Mouse (Mus musculus) hindbrain, embryonic 10.5 days (tissue): Measurements from ENCODE around the gene Hspd1. TPM values are rescaled to one million over a fixed set of nuclear protein-coding genes. Genes with fewer than 3 reads are reported as not detected.
A peak's percentile ranks its signal among the peaks of the same experiment; 100 is the strongest.

Source experiments
- DNase-seq: peaks from one replicate; pipeline ENCODE4 v3.0.0-alpha.2; 2017; ENCODE audit warnings: low spot score
- H3K27ac ChIP-seq: fragments of 300-500 bp; sonication (generic); 2 replicates; pipeline ENCODE4 v1.5.1; 2016; ENCODE audit warnings: mild to moderate bottlenecking, moderate library complexity
- H3K27me3 ChIP-seq: fragments of 300-500 bp; sonication (generic); 2 replicates; pipeline ENCODE4 v1.6.1; 2016; ENCODE audit warnings: mild to moderate bottlenecking; ENCODE audit not compliant: poor library complexity, insufficient read depth, severe bottlenecking
- H3K36me3 ChIP-seq: fragments of 300-500 bp; sonication (generic); 2 replicates; pipeline ENCODE4 v1.6.1; 2016; ENCODE audit warnings: mild to moderate bottlenecking, moderate library complexity
- H3K4me1 ChIP-seq: fragments of 300-500 bp; sonication (generic); replicated peaks from 2 replicates; pipeline ENCODE4 v1.6.1; 2016; ENCODE audit warnings: mild to moderate bottlenecking
- H3K4me3 ChIP-seq: fragments of 300-500 bp; sonication (generic); 2 replicates; pipeline ENCODE4 v1.5.1; 2016; ENCODE audit warnings: mild to moderate bottlenecking, moderate library complexity
- H3K9me3 ChIP-seq: fragments of 300-500 bp; sonication (generic); 2 replicates; pipeline ENCODE4 v1.6.1; 2016; ENCODE audit warnings: mild to moderate bottlenecking, moderate library complexity
- WGBS: fragments of 180-500 bp; shearing (Covaris S2); methylation state at CpG from one replicate; pipeline ENCODE4 v1.1.7; 2016; 5-methylcytosine and 5-hydroxymethylcytosine counted together
- polyA plus RNA-seq: library from polyadenylated mRNA; unstranded; fragments of >200 nt; fragmentation: Nextera tagmentation; extraction: Ambion mirVana; gene quantifications from 2 replicates; pipeline ENCODE4 v1.2.1, GENCODE M21; 2016

The Hspd1 gene
- polyA plus RNA-seq, 1 experiment from 2014 or later, result 325 TPM

DNA sequence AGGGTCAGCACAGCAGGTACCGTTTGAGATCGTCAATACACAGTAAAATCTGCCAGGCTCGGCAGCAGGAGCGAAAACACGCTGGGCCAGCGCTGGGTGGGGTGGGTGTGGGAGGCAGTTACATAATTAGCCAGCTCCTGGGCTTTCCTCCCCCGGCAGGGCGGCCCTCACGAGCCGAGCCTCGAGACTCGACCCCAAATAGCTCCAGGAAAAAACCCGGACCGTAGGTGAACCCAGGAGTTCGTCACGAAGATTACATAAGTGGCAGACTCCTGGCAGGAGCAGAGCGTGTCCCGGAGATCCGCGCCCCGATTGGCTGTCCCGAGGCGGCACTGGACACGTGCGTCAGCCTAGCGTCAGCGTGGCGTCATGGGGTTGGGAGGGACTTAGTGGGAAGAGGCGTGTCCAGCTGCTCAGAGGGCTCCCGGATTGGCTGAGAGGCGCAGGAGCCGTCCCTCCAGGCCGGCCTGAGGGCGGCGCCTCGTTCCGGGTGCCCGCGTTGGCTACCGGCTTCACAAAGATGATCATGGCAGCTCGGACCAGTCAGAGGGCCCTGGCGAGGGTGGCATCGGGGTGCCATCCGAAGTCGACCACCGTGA, 35.6 kb downstream of the Hspd1 start, which contains the start of gene Coq10b:
Coq10b (plus strand) TSS at position 416 of the 599 bp plus-strand sequence.
- H3K27ac ChIP-seq, result peak within 1 kb of the TSS; percentile 91

DNA sequence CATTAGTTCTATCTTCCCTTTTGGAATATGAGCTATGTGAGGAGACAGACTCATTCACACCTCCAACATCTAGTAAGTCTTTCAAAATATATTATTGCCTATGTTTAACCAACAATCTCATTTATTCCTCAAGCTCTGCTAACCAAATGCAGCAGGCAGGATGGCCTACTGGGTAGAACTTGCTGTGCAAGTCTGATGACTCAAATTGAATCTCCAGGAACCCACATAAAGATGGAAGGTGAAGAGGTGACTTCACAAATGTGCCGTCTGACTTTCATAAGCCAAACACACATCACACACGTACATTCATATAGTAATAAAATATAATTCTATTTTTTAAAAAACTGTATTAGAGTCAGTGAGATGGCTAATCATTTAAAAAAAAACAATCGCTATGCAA, 36.4 kb downstream of the Hspd1 start:
- WGBS, result 78% methylated on average over 3 of the region's 3 CpGs
- peak overlapping the region; percentile 87 for H3K4me3 ChIP-seq
- peaks cover 19% of the 10 kb centered on the region for H3K4me1 ChIP-seq
- no peak for DNase-seq
- H3K36me3 ChIP-seq, result peaks cover 13% of the 10 kb centered on the region
- H3K27ac ChIP-seq, result no peak overlapping the region
- no peaks in the 10 kb centered on the region for H3K9me3 ChIP-seq
- peaks cover 5% of the 10 kb centered on the region; the same call in 1 of the 2 replicates for H3K27me3 ChIP-seq

More for the DNA sequence above, 35.6 kb downstream of the Hspd1 start, which contains the start of gene Coq10b:
- peak; percentile 99 for DNase-seq
- peaks cover 19% of the 10 kb centered on the region for H3K4me1 ChIP-seq
- H3K36me3 ChIP-seq, result peaks cover 20% of the 10 kb centered on the region
- no peaks in the 10 kb centered on the region for H3K9me3 ChIP-seq
- peak within 1 kb of the TSS; percentile 87 for H3K4me3 ChIP-seq
- H3K27me3 ChIP-seq, result peaks cover 5% of the 10 kb centered on the region; the same call in 1 of the 2 replicates
- WGBS, result under 1% methylated on average over 46 of the region's 46 CpGs

- 67% methylated on average over 4 of the region's 4 CpGs for WGBS
- Histone ChIP-seq H3K27me3 (peaks cover 5% of the 10 kb centered on the region; the same call in 1 of the 2 replicates), H3K36me3 (no peaks in the 10 kb centered on the region), H3K4me1 (peaks cover 16% of the 10 kb centered on the region), H3K9me3 (no peaks in the 10 kb centered on the region), H3K27ac (no peak overlapping the region), H3K4me3 (no peak overlapping the region)
- no peak for DNase-seq
Measured at GRCm38 (mm10) chr1:55048841-55049587, 39.0 kb downstream of the Hspd1 start.

GRCm38 (mm10) chr1:55043164-55043563, 44.9 kb downstream of the Hspd1 start:
- Histone ChIP-seq H3K4me1 (no peaks in the 10 kb centered on the region), H3K36me3 (no peaks in the 10 kb centered on the region), H3K9me3 (peaks cover 18% of the 10 kb centered on the region; the same call in 1 of the 2 replicates), H3K27ac (no peak overlapping the region), H3K4me3 (no peak overlapping the region), H3K27me3 (no peaks in the 10 kb centered on the region)
- DNase-seq, result no peak
- 81% methylated on average over 3 of the region's 3 CpGs for WGBS

GRCm38 (mm10) chr1:55042246-55042645, 45.8 kb downstream of the Hspd1 start:
- WGBS, result 68% methylated on average over 1 of the region's 1 CpGs
- Histone ChIP-seq H3K27ac (no peak overlapping the region), H3K9me3 (peaks cover 18% of the 10 kb centered on the region; the same call in 1 of the 2 replicates), H3K27me3 (no peaks in the 10 kb centered on the region), H3K4me3 (no peak overlapping the region), H3K36me3 (no peaks in the 10 kb centered on the region), H3K4me1 (no peaks in the 10 kb centered on the region)
- DNase-seq, result no peak

GRCm38 (mm10) chr1:55041691-55042090, 46.4 kb downstream of the Hspd1 start:
- Histone ChIP-seq H3K36me3 (no peaks in the 10 kb centered on the region), H3K4me1 (no peaks in the 10 kb centered on the region), H3K27ac (no peak overlapping the region), H3K4me3 (no peak overlapping the region), H3K9me3 (peaks cover 18% of the 10 kb centered on the region; the same call in 1 of the 2 replicates), H3K27me3 (no peaks in the 10 kb centered on the region)
- DNase-seq, result no peak
- WGBS, result 89% methylated on average over 4 of the region's 4 CpGs

DNA sequence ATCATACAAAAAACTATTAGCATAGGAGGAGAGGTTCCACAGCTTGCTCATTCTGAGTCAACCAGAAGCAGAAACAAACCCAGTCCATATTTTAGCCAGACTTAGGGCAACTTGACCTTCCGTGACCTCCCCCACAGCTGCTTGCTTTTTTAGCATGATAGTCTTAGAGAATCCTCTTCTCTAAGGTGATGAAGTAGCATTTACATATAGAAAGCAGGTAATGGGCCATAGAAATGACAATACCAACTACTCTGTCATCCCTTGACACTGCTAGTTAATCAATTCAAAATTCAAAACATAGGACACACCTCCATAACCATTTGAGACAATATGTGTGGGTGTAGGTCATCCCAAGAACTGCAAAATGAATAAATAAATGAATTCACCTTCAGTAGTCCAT, 48.1 kb downstream of the Hspd1 start:
- Histone ChIP-seq H3K27me3 (no peaks in the 10 kb centered on the region), H3K36me3 (no peaks in the 10 kb centered on the region), H3K4me3 (no peak overlapping the region), H3K4me1 (no peaks in the 10 kb centered on the region), H3K9me3 (peaks cover 18% of the 10 kb centered on the region; the same call in 1 of the 2 replicates), H3K27ac (no peak overlapping the region)
- DNase-seq, result no peak
- WGBS, result 88% methylated on average over 1 of the region's 1 CpGs

DNA sequence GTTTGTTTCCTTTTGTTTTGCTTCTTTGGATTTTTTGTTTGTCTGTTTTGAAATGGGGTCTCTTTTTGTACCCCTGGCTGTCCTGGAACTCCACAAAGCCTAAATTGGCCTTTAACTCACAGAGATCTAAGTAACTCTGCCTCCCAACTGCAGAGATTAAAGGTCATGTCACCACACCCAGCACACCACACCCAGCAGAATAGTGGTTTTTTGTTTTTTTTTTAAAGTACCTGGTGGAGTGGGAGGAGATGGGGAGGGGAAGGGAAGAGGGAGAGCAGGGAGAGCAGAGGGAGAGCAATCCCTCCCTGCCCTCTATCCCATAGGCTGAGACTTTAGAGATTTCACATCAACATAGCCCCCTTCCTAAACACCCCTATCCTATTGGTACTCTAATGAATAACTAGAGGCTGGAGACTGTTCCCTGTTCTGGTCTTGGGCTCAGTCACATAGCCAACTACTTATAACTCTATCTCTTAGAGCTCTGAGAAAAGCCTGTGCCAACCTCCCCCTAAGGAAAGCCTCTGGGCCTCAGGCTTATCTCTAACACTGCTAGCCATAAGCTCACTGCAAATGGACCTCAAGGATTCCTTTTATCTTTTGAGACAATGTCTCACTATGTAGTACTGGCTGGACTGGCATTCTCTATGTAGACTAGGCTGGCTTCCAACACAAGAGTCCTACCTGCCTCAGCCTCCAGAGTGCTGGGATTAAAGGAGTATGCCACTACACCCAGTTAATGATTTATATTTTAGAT, 56.8 kb downstream of the Hspd1 start:
- no peaks in the 10 kb centered on the region for H3K27me3 ChIP-seq
- no peak overlapping the region for H3K27ac ChIP-seq
- H3K36me3 ChIP-seq, result no peaks in the 10 kb centered on the region
- no peak for DNase-seq
- H3K4me1 ChIP-seq, result no peaks in the 10 kb centered on the region
- H3K9me3 ChIP-seq, result no peaks in the 10 kb centered on the region
- no peak overlapping the region for H3K4me3 ChIP-seq

GRCm38 (mm10) chr1:55029446-55029845, 58.6 kb downstream of the Hspd1 start:
- Histone ChIP-seq H3K27me3 (no peaks in the 10 kb centered on the region), H3K9me3 (no peaks in the 10 kb centered on the region), H3K4me1 (peaks cover 11% of the 10 kb centered on the region), H3K4me3 (no peak overlapping the region), H3K36me3 (peaks cover 9% of the 10 kb centered on the region), H3K27ac (no peak overlapping the region)
- DNase-seq, result no peak
- 78% methylated on average over 4 of the region's 4 CpGs for WGBS

DNA sequence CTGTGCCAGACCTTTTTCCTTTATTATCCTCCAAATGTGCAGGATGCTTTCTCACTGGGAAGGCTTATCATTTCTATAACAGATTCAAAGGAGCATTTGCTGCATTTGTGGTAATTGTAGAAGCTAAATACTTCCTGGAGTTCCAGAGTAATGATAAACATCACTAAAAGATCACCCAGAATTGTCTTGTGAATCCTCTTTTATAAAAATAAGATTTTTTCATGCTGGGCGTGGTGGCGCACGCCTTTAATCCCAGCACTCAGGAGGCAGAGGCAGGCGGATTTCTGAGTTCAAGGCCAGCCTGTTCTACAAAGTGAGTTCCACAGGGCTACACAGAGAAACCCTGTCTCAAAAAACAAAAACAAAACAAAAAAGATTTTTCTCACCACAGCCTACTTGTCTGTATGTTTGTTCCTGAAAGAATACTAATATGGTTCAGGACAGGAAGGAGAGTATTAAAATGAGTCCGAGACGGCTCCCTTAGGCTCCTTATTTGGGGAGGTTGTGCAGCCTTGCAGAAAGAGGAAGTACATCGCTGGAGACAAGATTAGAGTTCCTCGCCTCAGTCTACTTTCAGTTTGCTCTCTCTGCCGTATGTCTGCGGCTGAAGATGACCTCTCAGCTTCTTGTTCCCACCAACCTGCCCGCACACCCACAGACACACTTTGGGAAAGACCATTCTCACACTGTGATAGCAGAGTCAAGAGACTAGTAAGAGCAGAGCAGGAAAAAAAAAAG, 59.4 kb downstream of the Hspd1 start:
- H3K27me3 ChIP-seq, result no peaks in the 10 kb centered on the region
- H3K36me3 ChIP-seq, result peaks cover 16% of the 10 kb centered on the region
- H3K27ac ChIP-seq, result no peak overlapping the region
- H3K9me3 ChIP-seq, result no peaks in the 10 kb centered on the region
- H3K4me1 ChIP-seq, result peaks cover 11% of the 10 kb centered on the region
- no peak overlapping the region for H3K4me3 ChIP-seq
- WGBS, result 87% methylated on average over 11 of the region's 11 CpGs
- DNase-seq, result no peak

- no peak for DNase-seq
- peak overlapping the region; percentile 93 for H3K4me3 ChIP-seq
- H3K27ac ChIP-seq, result peak overlapping the region; percentile 99
- 85% methylated on average over 1 of the region's 1 CpGs for WGBS
- H3K27me3 ChIP-seq, result no peaks in the 10 kb centered on the region
- H3K9me3 ChIP-seq, result no peaks in the 10 kb centered on the region
- peaks cover 11% of the 10 kb centered on the region for H3K4me1 ChIP-seq
- peaks cover 23% of the 10 kb centered on the region for H3K36me3 ChIP-seq
Measured at GRCm38 (mm10) chr1:55027966-55028365, 60.1 kb downstream of the Hspd1 start.
